Mouse (Mus musculus): ENCODE measurements at regions not wholly inside any gene's neighbourhood (a gene's known extent, or its start where the extent isn't known, plus 50 kb on each side); places are given as distances from the start of the nearest gene placed in this dataset.

DNA sequence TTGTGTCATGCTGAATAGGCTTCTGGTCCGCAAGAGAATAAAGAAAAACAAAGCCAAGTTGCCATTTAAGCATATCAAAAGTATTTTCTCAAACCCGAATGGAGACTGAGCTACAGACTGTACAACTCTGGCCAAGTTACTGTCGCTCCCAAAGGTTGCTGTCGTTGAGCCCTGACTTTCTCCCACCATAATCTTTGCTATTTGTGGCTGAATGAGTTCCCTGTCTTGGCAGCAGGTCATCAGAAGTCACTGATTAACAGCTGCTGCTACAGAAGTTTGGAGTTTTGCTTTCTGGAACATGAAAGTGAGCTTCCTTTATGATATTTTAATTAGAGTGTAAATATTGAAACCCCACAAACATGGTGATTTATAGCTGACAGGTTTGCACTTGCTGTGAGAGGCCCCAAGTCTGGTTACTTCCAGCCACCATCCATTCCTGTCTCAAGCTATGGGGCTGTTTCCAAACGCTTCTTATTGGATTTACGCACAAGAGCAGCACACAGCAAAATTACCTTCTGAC lies 419.2 kb upstream of the Etaa1 start:
- no peak for TF ChIP-seq POLR2A (IDR thresholded peaks at IDR 0.05; ENCODE audit: control insufficient read depth, extremely low read depth, insufficient read depth, low read length, poor library complexity)
- TF ChIP-seq CTCF (IDR thresholded peaks at IDR 0.05; ENCODE audit: borderline replicate concordance, control insufficient read depth, extremely low read depth, insufficient read depth, low read length, poor library complexity), result no peak
